Mouse (Mus musculus) urinary bladder, postnatal 14 days (tissue): ENCODE measurements around the gene Rps9.
A peak's percentile ranks its signal among the peaks of the same experiment; 100 is the strongest.
"Not testable (repeated sequence)": the region's sequence is repeated elsewhere in the genome, so short reads cannot be mapped to it uniquely, and the experiment has no call there.

Experiments
- DNase-seq: peaks from one replicate; pipeline ENCODE4 v3.0.0; 2021; ENCODE audit warnings: low spot score

Gene Rps9

DNA sequence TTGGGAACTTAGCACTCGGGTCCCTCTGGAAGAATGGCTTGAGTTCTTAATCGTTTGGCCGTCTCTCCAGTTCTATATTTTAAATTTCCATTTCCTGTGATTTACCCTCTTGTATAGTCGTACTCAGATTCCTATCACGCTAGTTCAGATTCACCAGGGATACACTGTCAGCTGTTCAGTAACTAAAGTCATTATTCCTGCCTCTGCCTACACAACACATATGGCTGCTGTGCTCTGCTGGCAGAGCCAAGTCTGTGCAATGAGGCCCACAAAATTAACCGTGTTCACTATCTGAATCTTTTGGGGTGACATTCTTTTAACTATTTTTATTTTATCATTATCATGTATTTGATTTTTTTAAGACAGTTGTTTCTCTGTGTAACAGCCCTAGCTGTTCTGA lies 5.3 kb upstream of the Rps9 start:
- DNase-seq: no peak

DNA sequence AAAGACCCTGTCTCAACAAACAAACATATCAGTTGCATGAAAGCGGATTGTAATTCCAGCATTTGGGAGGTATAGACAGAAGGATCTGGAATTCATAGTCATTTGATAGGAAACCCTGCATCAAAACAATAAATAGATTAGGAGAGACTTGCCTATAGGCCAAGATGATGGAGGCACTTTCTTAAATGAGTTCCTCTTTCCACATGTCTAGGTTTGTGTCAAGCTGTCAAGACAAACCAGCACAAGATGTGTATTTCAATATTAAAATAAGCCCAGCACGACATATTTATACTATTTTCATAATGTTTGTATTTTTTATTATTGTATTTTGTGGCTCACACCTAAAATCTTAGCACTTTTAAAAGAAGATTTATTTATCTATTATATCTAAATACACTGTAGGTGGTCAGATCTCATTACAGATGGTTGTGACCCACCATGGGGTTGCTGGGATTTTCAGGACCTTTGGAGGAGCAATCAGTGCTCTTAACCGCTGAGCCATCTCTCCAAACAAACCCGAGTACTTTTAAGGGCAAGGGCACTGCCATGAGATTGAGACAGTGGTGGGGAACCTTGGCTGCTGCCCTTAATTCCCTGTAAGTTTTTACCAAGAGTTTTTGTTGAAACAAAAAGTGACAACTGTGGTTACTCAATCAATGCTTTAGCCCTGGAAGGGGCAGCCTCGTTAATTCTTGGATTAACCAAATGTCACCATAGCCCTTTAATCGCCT lies 480 bp upstream of the Rps9 start:
- no peak for DNase-seq

DNA sequence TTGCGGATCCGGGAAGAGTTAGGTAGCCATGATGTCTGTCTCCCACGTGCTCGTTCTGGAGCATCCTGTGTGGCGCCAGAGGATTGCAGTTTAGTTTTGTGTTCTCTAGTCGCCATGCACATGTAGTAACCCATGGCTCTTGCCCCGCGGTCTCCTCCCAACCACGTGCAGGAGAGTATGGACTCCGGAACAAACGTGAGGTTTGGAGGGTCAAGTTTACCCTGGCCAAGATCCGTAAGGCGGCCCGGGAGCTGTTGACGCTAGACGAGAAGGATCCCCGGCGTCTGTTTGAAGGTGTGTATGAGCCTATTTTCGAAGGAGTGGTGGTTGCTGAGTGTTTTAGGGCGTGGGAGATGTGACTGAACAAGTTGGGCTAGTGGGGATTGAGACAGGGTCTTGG lies 682 bp downstream of the Rps9 start:
- DNase-seq: no peak

DNA sequence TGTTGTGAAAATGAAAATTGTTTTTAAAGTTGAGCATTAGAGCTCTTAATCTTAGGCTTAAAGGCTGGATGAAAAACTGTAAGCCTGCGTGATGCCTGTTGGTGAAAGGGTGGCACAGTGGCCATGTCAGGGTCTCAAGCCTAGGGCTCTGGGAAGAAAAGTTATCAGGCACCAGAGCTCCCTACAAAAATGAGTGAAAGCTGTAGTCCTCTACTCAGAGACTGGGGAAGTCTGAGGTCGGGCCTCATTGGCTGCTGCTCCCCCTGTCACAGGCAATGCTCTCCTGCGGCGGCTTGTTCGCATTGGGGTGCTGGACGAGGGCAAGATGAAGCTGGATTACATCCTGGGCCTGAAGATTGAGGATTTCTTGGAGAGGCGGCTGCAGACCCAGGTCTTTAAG lies 1.7 kb downstream of the Rps9 start:
- not testable (repeated sequence) for DNase-seq

DNA sequence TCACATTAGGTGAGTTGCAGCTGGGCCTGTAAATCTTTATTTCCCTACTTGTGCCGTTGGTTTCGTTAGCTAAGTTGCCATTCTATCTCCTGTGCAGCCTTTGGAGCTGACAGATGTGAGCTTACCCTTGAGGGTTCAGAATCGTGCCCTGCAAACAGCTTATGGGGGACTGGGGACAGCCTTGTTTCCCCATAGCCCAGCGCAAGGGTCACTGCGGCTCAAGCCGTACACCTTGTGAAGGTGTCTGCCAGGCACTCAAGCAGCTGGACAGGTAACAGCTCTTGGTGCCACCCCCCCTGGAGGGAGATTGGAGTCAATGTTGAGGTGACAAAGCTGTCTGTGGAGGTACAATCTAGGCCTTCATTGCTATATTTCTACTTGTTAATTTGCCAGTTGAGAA lies 2.1 kb downstream of the Rps9 start:
- no peak for DNase-seq

DNA sequence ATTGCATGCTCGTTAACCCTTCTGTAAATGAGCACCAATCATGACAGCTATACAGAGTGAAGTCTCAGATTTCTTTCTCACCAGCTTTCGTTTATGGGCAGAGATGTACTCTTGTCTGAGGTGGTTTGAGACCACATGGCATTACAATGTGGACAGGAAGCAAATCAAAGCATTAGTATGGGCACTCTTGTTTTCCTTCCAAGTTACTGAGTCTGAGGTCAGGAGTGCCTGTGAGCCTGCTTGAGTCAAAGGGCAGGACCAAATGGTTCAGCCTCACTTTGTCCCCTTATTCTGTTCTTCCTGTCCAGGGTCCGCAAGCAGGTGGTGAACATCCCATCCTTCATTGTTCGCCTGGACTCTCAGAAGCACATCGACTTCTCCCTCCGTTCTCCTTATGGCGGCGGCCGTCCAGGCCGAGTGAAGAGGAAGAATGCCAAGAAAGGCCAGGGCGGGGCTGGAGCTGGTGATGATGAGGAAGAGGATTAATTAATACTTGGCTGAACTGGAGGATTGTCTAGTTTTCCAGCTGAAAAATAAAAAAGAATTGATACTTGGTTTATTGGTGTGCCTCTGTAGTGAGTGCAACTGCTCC lies 2.6 kb downstream of the Rps9 start:
- no peak for DNase-seq

DNA sequence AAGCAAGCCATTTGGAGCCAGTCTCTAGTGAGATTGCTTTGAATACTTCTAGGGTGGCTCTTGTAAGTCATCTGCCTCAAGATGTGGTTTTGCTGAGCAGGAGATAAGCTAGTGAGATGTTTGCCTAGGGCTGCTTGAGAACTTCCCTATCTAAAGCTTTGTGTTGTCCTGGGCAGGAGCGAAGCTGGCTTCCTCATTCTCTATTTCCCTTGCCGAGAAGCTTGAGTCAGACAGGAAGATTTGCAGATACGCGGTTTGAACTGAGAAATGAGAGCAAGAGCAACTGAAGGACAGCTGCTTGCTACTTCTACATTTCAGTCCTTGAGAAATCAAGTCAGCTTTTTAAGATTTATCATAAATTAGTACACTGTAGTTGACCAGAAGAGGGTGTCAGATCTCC lies 3.2 kb downstream of the Rps9 start:
- peak; percentile 9 for DNase-seq

DNA sequence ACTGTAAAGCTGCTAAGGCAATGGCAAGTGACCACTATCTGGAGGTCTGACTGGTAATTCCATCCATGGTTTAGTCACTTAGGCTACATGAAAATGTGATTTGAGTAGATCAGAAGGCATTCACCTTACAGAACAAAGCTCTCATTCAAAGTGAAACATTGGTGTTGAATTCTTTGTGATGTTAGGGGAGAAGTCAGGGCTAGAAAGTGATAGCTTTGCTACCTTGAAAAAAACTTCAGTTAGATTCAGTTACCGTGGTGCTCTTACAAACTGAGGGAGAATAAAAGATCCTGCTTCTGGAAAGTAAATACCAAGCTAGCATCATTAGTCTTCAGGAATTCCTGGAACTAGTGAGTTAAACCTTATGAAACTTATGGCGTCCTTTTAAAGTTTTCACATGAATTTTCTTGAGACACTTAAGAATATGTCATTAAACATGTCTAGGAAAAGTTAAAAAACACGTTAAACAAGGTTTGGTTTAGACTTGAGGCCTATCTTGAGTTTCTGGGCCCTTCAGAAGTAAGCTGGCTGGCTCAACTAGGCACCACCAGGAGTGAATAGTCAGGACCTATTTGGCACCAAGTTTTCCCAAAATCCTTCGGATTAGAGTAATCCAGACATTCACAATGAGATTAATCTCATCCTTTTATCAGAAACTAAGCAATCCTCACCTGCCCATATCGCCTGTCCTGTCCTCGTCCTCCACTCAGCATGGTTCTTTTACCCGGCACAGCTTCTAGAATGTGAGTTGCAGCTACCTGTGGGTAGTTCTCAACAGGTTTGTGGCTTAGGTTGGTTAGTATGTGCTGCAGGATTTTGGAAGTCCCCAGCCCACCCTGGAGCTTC lies 4.0 kb downstream of the Rps9 start:
- DNase-seq: no peak

DNA sequence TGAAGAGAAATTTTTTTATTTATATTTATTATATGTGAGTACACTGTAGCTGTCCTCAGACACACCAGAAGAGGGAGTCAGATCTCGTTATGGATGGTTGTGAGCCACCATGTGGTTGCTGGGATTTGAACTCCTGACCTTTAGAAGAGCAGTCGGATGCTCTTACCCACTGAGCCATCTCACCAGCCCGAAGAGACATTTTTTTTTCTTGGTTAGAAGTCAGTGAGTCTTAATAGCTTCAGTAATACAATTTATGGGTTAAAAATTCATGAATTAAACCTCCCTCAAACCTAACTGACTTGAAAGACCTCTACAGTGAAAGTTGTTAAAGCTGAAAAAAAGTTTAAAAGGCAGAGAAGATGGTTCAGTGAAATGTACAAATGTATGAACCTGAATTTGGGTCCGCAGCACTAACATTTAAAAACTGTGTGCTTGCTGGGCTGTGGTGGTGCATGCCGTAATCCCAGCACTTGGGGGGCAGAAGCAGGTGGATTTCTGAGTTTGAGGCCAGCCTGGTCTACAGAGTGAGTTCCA lies 4.7 kb downstream of the Rps9 start:
- DNase-seq: not testable (repeated sequence)

DNA sequence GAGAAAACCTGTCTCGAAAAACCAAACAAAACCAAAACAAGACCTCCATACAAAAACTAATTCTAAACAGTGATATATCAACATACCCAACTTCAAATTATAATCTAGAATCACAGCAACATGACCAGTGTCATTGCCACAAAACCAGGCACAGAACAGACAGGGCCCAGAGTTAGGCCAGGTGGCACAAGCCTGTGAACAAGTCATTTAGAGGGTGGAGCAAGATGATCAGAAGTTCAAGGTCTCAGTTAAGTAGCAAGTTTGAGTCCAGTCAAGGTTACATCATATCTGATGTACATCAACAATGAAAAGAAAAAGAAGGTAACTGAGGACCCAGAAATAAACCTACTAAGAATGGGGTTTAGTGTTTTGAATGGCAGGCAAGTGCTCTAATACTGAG lies 5.2 kb downstream of the Rps9 start:
- no peak for DNase-seq

DNA sequence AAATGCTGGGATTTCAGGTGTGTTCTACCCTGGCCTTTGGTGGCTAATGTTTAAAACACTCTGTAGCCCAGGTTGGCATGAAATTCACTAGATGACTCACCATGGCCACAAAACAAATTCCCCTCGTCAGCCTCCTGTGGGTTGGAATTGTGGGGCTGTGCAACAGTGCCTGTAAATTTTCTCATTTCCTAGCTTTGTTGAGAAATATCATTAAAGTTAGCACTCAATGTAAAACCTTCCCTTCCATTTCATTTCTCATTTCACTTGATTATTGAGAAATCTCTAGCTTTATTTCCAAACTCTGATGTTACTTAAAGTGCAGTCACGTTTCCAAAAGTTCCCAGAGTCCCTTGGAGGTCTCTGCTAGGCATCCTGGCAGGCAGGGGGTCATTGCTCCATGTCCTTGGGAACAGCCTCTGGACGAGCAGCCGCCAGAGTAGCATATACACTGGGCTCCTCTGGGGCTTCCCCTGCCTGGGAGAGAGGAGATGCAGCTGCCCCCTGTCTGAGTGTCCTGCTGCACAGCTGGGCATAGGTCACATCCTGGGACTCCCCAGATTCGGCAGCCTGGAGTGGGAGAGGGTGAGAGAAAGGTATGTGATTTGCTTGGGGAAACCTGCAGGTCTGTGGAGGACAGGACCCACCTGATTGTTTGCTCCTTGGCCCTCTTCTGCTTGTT lies 8.6 kb downstream of the Rps9 start:
- DNase-seq: no peak

DNA sequence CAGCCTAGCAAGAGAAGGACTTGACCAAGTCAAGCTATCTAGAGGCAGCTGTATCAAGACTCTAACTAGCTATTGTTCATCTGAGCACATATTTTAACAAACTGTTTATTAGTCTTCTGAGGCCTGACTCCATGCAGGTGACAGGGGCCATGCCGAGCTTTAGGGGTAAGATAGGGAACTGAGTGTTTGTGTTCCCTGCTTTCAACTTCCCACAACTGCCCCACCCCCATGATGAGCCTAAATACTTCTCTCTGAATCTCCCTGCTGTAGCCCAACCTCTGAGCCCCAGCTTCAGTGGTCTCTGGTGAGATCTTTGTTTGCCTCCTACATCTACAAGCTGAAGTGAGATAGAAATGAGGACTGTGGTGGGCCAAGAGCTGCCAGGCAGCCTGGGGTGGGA lies 11.5 kb downstream of the Rps9 start:
- no peak for DNase-seq

DNA sequence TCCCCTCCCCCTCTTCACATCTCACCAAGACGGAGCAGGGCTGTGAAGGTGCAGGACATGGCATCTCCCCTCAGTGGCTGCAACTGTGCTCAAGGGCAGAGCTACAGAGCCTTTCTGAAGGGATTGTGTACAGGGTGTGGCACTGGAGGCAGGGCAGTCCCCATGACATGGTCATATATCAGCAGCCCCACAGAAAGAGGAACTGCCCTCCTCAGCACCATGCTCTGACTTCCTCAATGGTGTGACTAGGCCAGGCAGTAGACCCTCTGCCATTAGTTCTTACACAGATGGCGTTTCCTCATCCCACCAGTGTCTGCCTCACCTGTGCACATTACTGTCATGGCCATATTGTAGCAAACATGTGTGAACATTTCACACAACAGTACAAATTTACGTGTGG lies 16.5 kb downstream of the Rps9 start, which contains the start of gene Pirb:
Gene Pirb (minus strand): TSS at position 124 of the 400 bp plus-strand sequence.
- not testable (repeated sequence) for DNase-seq

DNA sequence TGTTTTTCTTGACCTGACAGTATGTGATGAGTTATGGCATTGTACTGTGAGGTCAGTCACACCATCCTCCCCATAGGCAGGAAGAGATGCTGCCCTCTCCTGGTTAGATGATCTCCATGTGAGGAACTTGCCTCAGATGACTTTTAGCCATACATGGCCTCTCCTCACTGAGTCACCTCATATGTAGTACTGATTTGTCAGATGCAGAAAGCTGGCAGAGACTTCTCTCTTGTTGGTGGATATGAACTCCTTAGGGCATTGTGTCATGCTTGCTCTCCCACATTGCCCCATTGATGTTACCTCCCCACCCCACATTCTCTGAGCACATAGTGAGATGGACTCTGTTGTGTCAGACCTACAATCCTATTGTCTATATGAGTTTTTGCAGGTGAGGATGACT lies 21.7 kb downstream of the Rps9 start:
- not testable (repeated sequence) for DNase-seq

DNA sequence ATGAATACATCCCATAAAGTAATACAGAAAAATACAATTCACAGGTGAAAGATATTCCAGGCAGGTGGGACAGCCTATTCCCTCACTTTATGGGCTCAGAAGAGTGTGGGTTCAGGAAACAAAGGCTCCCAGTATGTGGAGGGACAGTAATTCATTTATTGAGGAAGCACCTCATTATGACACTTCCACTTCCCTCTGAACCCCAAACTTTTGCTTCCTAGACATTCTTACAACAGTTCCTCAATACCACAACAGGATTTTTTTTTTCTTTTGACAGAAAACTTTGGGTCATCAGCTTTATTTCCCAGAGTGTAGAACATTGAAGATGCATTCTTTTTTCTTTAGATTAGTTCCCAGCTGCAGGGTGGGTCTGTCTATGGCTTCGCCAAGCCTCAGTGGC lies 28.9 kb downstream of the Rps9 start:
- DNase-seq: not testable (repeated sequence)
